Mouse (Mus musculus): ENCODE data around the gene Gm38392. TPM values are rescaled to one million over a fixed set of nuclear protein-coding genes. Genes with fewer than 3 reads are reported as not detected.

The Gm38392 gene
- polyA plus RNA-seq (2015; fragmentation: Nextera tagmentation; extraction: Ambion mirVana), result 0.35 TPM in 1 of 2 replicates, not detected in the other

- no peaks in the 10 kb centered on the region for H3K36me3 ChIP-seq
- no peak within 1 kb of the TSS for H3K27ac ChIP-seq (replicated peaks)
- WGBS, result 100% methylated on average over 4 of the region's 4 CpGs
- H3K4me3 ChIP-seq, result no peak within 1 kb of the TSS
- H3K4me2 ChIP-seq, result no peak within 1 kb of the TSS
- no peaks in the 10 kb centered on the region for H3K27me3 ChIP-seq
- ATAC-seq (ENCODE audit: low FRiP score, low read depth), result no peak
- no peak within 1 kb of the TSS for H3K9ac ChIP-seq
- no peaks in the 10 kb centered on the region for H3K9me3 ChIP-seq
- no peaks in the 10 kb centered on the region for H3K4me1 ChIP-seq (replicated peaks)
Observed at GRCm38 (mm10) chr3:88287110-88287509, at the start of gene Gm38392. TSS of gene Gm38392 (minus strand) at chr3:88287210.

- Histone ChIP-seq H3K4me3 (peak within 1 kb of the TSS; percentile 62), H3K27ac (replicated peaks) (peak within 1 kb of the TSS; percentile 95), H3K9me3 (no peaks in the 10 kb centered on the region), H3K27me3 (no peaks in the 10 kb centered on the region), H3K4me2 (peak within 1 kb of the TSS; percentile 78), H3K4me1 (replicated peaks) (peaks cover 27% of the 10 kb centered on the region), H3K36me3 (no peaks in the 10 kb centered on the region), H3K9ac (peak within 1 kb of the TSS; percentile 79)
- peak; percentile 96 for ATAC-seq (ENCODE audit: low FRiP score, low read depth)
- 2% methylated on average over 65 of the region's 66 CpGs for WGBS
Observed at GRCm38 (mm10) chr3:88336058-88337013, 49.3 kb upstream of the Gm38392 start, which contains the start of the genes Tmem79 and Smg5. TSS of gene Tmem79 (minus strand) at chr3:88336148. TSS of gene Smg5 (plus strand) at chr3:88336260.

GRCm38 (mm10) chr3:88335436-88336053 is 48.5 kb upstream of the Gm38392 start:
- Histone ChIP-seq H3K27me3 (no peaks in the 10 kb centered on the region), H3K36me3 (no peaks in the 10 kb centered on the region), H3K4me2 (peak overlapping the region; percentile 78), H3K9me3 (no peaks in the 10 kb centered on the region), H3K9ac (peak overlapping the region; percentile 79), H3K4me1 (replicated peaks) (peaks cover 27% of the 10 kb centered on the region), H3K27ac (replicated peaks) (peak overlapping the region; percentile 95), H3K4me3 (peak overlapping the region; percentile 62)
- WGBS, result under 1% methylated on average over 27 of the region's 27 CpGs
- peak; percentile 52; the same call in 1 of the 2 replicates for ATAC-seq (ENCODE audit: low FRiP score, low read depth)

DNA sequence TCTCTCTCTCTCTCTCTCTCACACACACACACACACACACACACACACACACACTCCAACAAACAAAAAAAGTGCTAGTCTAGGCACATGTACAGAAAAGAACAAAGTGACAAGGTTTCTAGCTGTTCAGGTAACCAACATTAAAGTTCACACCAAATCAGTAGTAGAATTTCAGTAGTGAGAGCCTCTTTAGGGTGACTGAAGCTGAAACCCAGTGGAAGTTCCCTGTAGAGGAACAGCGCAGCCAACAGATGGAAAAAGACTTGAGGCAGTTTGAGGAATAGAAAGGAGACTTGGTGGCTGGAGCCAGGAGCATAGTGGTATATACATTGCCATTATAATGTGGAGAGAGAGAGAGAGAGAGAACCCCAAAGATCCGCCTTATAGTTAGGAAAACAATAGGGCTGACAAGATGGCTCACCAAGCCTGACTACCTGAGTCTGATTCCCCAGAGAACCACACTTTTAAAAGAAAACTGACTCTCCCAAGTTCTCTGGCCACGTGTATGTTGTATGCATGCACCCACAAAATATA is 48.0 kb upstream of the Gm38392 start:
- no peaks in the 10 kb centered on the region for H3K36me3 ChIP-seq
- peak overlapping the region; percentile 62 for H3K4me3 ChIP-seq
- peak overlapping the region; percentile 95; the same call in 1 of the 2 replicates for H3K27ac ChIP-seq (replicated peaks)
- 35% methylated on average over 3 of the region's 3 CpGs for WGBS
- H3K9me3 ChIP-seq, result no peaks in the 10 kb centered on the region
- ATAC-seq (ENCODE audit: low FRiP score, low read depth), result no peak
- H3K27me3 ChIP-seq, result no peaks in the 10 kb centered on the region
- peak overlapping the region; percentile 79 for H3K9ac ChIP-seq
- H3K4me1 ChIP-seq (replicated peaks), result peaks cover 27% of the 10 kb centered on the region
- H3K4me2 ChIP-seq, result peak overlapping the region; percentile 78

DNA sequence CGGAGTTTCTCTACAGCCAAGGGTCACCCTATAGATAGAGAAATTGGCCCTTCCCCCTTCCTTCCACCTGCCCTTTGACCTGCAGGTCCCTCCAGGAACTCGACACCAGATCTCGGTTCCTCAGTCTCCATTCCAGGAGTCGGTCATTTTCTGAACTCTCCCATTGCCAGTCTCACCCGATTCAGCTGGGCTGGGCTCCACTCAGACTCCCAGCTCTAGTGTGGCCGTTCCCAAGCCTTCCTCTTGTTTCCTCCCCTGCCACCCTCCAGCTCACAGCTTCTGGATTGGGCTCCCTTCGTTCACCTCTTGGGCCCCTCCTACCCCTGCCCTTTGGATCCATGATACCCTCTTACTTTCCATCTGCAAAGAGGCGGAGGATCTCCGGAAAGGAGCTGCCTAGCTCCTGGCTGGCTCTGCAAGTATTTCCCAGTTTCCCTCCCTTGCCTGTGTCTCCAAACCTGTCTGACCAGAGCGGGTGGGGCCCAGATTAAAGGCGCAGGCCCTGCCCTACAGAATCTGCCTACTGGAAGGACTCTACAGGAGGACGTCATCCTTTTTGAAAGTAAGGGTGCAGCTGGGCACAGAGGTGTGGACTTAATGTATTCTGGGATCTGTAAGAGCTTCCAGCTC is 47.1 kb upstream of the Gm38392 start:
- WGBS, result 68% methylated on average over 12 of the region's 12 CpGs
- no peaks in the 10 kb centered on the region for H3K27me3 ChIP-seq
- H3K27ac ChIP-seq (replicated peaks), result no peak overlapping the region
- ATAC-seq (ENCODE audit: low FRiP score, low read depth), result no peak
- no peaks in the 10 kb centered on the region for H3K36me3 ChIP-seq
- no peak overlapping the region for H3K4me3 ChIP-seq
- peaks cover 27% of the 10 kb centered on the region for H3K4me1 ChIP-seq (replicated peaks)
- no peak overlapping the region for H3K4me2 ChIP-seq
- H3K9ac ChIP-seq, result no peak overlapping the region
- no peaks in the 10 kb centered on the region for H3K9me3 ChIP-seq

- no peak overlapping the region for H3K4me2 ChIP-seq
- WGBS, result 26% methylated on average over 2 of the region's 2 CpGs
- no peak for ATAC-seq (ENCODE audit: low FRiP score, low read depth)
Observed at GRCm38 (mm10) chr3:88331282-88331681, 44.3 kb upstream of the Gm38392 start.

DNA sequence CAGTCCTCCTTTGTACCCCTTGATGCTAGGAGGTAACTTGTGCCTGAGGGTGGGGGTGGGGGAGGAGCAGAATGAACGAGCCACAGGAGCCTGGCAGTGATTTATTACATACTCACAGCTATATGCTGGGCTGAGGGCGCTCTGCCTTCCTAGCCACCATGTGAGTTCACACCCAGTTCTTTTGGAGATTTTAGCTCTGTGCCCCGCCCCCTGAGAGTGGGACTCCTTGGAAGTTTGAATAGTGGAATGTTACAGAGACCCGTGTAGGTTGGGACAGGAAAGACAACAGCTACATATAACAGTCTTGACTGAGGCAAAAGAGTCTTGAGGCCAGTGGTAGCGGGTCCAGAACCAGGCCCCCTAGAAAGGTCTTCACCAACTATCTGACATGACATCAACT is 41.9 kb upstream of the Gm38392 start:
- Histone ChIP-seq H3K4me1 (replicated peaks) (peaks cover 15% of the 10 kb centered on the region), H3K9me3 (no peaks in the 10 kb centered on the region), H3K27me3 (no peaks in the 10 kb centered on the region), H3K4me2 (no peak overlapping the region), H3K4me3 (no peak overlapping the region), H3K27ac (replicated peaks) (no peak overlapping the region), H3K9ac (no peak overlapping the region), H3K36me3 (peaks cover 6% of the 10 kb centered on the region; the same call in 1 of the 2 replicates)
- WGBS, result 70% methylated on average over 5 of the region's 5 CpGs
- ATAC-seq (ENCODE audit: low FRiP score, low read depth), result no peak

More at GRCm38 (mm10) chr3:88331282-88331681, 44.3 kb upstream of the Gm38392 start:
- no peaks in the 10 kb centered on the region for H3K9me3 ChIP-seq
- no peaks in the 10 kb centered on the region for H3K27me3 ChIP-seq
- H3K27ac ChIP-seq (replicated peaks), result no peak overlapping the region
- no peak overlapping the region for H3K9ac ChIP-seq
- peaks cover 9% of the 10 kb centered on the region for H3K4me1 ChIP-seq (replicated peaks)
- H3K4me3 ChIP-seq, result no peak overlapping the region
- H3K36me3 ChIP-seq, result peaks cover 6% of the 10 kb centered on the region; the same call in 1 of the 2 replicates

GRCm38 (mm10) chr3:88324951-88325405 is 38.0 kb upstream of the Gm38392 start, which contains the start of gene Glmp:
TSS of gene Glmp (plus strand) at chr3:88325023.
- peak; percentile 87 for ATAC-seq (ENCODE audit: low FRiP score, low read depth)
- peaks cover 42% of the 10 kb centered on the region for H3K36me3 ChIP-seq

GRCm38 (mm10) chr3:88299172-88299571 is 12.2 kb upstream of the Gm38392 start:
- Histone ChIP-seq H3K27me3 (no peaks in the 10 kb centered on the region), H3K36me3 (peaks cover 47% of the 10 kb centered on the region), H3K9me3 (no peaks in the 10 kb centered on the region), H3K4me2 (no peak overlapping the region), H3K27ac (replicated peaks) (no peak overlapping the region), H3K4me3 (no peak overlapping the region), H3K9ac (no peak overlapping the region), H3K4me1 (replicated peaks) (peaks cover 26% of the 10 kb centered on the region)
- ATAC-seq (ENCODE audit: low FRiP score, low read depth), result no peak
- 93% methylated on average over 1 of the region's 1 CpGs for WGBS

More at GRCm38 (mm10) chr3:88324951-88325405, 38.0 kb upstream of the Gm38392 start, which contains the start of gene Glmp:
- Histone ChIP-seq H3K9me3 (no peaks in the 10 kb centered on the region), H3K27me3 (no peaks in the 10 kb centered on the region), H3K9ac (peak within 1 kb of the TSS; percentile 49), H3K4me1 (replicated peaks) (peaks cover 15% of the 10 kb centered on the region), H3K4me2 (peak within 1 kb of the TSS; percentile 70), H3K4me3 (peak within 1 kb of the TSS; percentile 49), H3K27ac (replicated peaks) (no peak within 1 kb of the TSS)
- 1% methylated on average over 10 of the region's 10 CpGs for WGBS

DNA sequence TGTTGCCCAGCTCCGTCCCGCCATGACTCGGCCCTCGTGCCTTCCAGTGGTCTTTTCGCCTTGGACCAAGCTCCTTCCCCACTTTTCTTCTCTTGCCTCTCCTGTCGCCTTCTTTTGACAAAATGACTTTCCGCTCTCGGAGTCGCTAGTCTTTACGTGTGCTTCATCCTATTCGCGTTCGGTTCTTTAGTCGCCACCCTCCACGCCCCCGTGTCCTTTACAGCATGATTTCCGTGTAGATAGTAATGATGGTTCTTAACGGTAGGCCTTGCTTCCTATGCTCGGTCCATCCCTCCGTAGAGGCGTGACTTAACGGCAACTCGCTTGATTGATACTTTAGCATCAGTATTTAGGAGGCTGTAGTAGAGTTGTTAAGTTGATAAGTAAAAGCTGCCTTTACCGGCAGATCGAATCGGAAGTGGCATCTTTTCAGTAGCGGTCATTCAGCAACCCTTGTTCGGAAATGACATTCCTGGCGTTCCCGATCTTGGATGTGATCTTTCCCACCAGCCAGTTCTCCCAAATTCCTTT is 10.4 kb upstream of the Gm38392 start:
- peak overlapping the region; percentile 85 for H3K9ac ChIP-seq
- peak overlapping the region; percentile 94 for H3K27ac ChIP-seq (replicated peaks)
- H3K9me3 ChIP-seq, result no peaks in the 10 kb centered on the region
- H3K4me2 ChIP-seq, result peak overlapping the region; percentile 78
- H3K4me3 ChIP-seq, result peak overlapping the region; percentile 76
- no peak for ATAC-seq (ENCODE audit: low FRiP score, low read depth)
- H3K36me3 ChIP-seq, result peaks cover 32% of the 10 kb centered on the region
- WGBS, result under 1% methylated on average over 30 of the region's 30 CpGs
- H3K4me1 ChIP-seq (replicated peaks), result peaks cover 26% of the 10 kb centered on the region
- H3K27me3 ChIP-seq, result no peaks in the 10 kb centered on the region

Data from hindbrain, embryonic 15.5 days (tissue).